Mouse (Mus musculus): ENCODE data around the gene Tmem266. TPM values are rescaled to one million over a fixed set of nuclear protein-coding genes. Genes with fewer than 3 reads are reported as not detected.

Tmem266 gene
- total RNA-seq, 2 experiments from 2014 or later = 2.2 to 10.3 TPM

GRCm38 (mm10) chr9:55395650-55396049 lies 68.9 kb downstream of the Tmem266 start:
- no peak for DNase-seq (ENCODE audit: low spot score)

DNA sequence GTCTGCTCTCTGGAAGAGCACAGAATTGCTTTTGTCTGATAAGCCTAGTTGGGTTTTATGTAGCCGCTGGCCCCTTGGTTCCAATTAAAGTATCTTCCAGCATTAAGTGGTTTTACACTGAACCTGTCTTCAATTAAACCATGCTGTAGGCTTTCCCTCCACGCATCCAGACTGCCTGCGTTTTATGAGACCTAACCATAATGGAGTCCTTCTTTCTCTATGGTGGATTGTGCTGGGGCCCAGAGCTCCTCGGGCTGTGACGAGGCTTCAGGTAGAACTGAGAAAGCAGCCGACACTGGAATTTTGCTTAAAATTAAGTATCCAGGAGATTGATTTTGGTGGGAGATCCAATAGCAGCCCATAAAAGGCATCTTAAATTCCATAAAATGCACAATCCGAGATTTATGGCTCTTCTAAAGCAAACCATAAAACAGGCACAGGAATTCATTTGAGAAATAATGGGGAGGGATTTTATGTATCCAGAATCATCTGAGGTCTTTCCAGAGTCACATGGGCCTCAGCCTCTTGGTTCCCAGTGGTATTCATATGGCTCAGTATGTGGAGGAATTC lies 72.4 kb downstream of the Tmem266 start:
- DNase-seq (ENCODE audit: low spot score) = no peak

DNA sequence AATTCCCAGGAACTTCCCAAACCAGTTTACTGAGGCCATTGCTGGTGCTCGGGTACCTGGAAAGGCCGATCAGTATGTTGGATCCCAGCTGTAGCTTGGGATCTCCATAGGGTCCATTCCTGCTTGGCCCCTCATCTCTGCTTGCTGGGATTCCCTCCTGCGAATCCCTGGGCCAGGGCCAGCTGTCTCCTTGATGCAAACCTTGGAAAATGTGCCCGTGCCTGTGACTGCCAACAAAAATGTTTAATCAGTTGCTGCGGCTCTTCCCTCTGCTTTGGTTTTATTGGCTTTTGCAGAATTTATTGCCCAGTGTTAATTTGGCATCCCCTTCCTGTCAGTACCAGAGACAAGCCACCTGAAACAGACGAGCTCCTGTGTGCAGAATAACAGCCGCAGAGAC lies 75.6 kb downstream of the Tmem266 start:
- DNase-seq (ENCODE audit: low spot score) = no peak

GRCm38 (mm10) chr9:55404256-55404655 lies 77.5 kb downstream of the Tmem266 start:
- no peak for DNase-seq (ENCODE audit: low spot score)

GRCm38 (mm10) chr9:55404976-55405702 lies 78.4 kb downstream of the Tmem266 start:
- DNase-seq (ENCODE audit: low spot score) = no peak

- DNase-seq (ENCODE audit: low spot score) = no peak
Observed at GRCm38 (mm10) chr9:55406773-55407172, 80.1 kb downstream of the Tmem266 start.

DNA sequence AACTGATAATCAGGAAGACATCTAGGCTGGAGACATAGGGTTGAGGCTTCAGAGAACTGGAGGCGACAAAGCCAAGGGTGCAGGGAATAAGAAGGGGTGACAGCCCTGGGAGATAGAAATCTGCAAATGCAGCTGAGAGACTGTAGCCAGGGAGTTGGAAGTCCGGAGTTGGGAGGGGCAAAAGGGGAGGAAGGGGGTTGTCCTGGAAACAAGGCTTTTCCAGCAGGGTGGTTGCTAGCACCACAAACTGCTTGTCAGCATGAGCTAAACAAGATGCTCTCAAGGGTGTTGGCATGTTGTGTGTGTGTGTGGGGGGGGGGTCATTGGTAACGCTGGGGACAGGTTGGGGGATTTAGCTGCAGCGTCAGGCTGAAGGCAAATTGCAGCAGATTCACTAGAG lies 82.1 kb downstream of the Tmem266 start:
- no peak for DNase-seq (ENCODE audit: low spot score)

GRCm38 (mm10) chr9:55409833-55410232 lies 83.1 kb downstream of the Tmem266 start:
- no peak for DNase-seq (ENCODE audit: low spot score)

DNA sequence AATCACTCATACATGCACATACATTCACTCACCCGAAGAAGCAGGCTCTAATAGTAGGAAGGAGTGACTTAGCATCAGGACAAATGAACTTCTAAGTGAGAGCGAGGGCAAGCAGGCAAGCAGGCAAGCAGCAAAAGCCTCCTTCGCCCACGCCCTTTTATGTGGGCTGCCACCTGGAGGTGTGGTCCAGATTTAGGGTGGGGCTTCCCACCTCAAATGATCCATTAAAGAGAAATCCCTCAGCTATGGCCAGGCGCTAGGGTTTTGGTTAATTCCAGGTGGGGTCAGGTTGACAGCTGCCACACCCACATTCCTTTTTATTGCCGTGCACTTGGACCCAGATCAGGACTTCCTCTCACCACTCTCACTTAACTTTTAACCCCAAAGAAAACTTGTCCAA lies 83.7 kb downstream of the Tmem266 start:
- no peak for DNase-seq (ENCODE audit: low spot score)

DNA sequence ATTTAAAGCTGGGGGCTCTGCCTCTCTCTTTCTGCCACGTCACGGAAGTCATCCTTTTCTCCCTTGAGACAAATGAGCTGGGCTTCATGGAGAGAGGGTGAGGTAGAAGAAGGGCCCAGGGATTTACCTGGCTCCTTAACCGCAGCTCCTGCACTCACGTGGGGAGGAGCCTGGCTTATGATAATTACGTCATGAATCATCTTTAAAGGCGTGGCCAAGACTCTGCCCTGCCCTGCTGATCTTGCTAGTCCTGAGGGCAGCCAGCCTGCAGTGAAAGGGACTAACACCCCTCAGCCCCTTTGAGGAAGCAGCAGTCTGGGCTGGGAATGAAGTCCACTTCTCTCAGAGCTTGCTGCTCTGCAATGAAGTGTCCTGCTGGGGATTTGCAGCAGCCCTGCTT lies 84.4 kb downstream of the Tmem266 start:
- no peak for DNase-seq (ENCODE audit: low spot score)

- no peak for DNase-seq (ENCODE audit: low spot score)
Observed at GRCm38 (mm10) chr9:55421786-55422185, 95.1 kb downstream of the Tmem266 start.

DNA sequence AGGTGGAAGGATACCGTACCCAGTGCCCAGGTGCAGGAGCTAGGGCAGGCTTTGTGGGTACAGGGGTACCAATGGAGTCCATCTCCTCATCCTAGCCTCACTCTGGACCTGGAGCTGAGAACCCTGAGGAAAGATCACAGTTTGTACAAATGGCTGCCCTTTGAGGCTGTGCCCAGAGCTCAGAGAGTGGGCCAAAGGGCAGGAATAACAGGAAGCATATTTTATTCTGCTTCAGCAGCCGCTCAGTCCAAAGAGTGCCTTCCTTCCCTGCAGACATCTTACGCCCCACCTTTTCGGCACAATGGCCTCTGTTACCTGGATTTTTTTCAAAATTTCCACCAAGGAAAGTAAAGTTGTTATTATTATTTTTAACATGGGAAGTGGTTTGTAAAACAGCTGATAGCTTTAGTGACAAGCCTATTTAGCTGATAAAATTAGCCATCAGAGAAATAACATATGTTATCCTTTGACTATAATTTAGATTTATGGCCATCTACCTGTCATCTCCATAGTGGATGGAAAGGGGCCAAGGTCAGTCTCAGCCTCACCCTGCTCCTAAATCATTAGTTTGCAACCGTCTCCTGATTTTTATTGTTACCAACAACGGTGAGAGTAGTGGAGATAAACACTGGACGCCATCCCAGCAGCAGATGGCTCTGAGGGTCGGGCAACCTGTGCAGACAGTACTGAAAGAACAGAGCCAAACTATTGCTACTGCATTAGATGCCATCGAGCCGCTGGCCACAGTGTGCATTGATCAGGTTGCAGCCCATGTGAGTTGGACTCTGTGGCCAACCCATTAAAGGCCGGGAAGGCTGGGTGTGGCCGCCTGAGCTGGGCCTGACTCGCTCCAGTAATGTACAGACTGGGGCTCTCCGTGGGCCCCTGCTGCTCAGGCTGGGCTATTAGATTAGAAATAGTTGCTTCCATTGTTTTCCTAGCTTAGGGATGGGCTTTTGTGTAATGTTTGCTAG lies 97.0 kb downstream of the Tmem266 start:
- DNase-seq (ENCODE audit: low spot score) = no peak

DNA sequence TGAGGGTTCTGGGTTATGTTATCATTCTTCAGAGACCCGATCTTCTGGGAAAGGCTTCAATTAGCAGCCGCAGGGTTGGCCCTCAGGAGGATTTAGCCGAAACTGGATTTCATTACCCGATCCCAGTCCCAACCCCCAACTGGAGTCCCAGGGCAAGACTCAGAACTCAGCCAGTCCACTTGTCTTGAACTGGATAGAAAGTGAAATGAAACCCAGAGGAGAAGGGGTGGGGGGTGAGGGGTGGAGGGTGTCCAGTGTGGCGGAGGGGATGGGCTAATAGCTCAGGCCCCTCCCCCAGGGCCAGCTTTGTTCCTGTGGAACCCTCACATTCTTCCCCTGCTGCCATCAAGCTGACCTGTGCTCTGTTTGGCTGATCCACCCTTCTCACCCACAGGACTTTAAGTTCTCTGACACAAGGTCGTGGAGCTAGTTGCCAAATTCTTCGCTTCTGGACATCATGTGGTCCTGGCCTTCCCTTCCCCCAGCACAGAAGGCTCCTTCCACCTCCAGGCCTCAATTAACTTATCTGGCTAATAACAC lies 98.6 kb downstream of the Tmem266 start:
- DNase-seq (ENCODE audit: low spot score) = no peak

DNA sequence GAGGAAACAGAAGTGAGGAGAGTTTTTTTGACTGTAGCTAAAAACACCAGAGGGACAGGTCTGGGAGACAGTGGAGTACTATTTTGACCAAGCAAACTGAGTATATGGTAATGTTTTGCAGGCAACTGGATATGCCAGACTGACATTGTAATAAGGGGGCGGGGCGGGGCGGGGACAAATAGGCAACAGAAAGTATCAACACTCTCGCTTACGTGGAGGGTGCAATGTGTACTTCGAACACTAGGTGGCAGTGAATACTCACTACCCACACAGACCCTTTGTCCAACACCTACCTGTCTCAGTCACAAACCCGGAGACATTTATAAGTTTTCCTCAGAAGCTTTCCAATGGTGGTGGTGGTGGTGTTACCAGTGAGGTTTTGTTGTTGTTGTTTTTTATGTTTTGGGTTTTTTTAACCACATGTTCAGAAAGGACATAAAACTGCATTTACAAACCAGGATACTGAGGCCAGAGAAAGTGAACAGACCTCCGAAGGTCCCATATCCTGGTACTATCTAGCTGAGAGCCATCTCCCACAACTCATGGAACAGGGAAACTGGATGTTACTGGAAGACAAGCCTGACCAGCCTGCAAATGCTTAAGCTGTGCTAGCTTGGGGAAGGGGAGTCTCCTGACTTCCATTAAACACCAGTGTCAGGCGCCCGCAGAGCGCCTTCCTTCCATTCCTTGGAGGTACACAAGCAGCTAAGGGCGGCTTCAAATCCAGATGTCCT lies 102.7 kb downstream of the Tmem266 start:
- DNase-seq (ENCODE audit: low spot score) = peak; percentile 70

DNA sequence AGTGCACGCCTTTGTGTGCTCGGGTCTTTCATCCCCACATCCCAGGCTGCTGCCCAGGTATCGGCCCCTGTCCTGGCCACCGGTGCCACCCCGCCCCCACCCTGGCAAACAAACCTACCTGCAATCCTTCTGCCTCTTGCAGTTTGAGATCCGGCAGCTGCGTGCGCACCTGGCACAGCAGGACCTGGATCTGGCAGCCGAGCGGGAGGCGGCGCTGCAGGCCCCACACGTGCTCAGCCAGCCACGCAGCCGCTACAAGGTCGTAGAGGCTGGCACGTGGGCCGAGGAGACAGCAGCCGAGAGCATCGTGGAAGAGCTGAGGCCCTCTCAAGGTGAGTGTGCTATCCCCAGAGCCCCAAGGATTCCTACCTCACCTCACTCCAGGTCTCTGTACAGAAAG lies 103.4 kb downstream of the Tmem266 start:
- no peak for DNase-seq (ENCODE audit: low spot score)

DNA sequence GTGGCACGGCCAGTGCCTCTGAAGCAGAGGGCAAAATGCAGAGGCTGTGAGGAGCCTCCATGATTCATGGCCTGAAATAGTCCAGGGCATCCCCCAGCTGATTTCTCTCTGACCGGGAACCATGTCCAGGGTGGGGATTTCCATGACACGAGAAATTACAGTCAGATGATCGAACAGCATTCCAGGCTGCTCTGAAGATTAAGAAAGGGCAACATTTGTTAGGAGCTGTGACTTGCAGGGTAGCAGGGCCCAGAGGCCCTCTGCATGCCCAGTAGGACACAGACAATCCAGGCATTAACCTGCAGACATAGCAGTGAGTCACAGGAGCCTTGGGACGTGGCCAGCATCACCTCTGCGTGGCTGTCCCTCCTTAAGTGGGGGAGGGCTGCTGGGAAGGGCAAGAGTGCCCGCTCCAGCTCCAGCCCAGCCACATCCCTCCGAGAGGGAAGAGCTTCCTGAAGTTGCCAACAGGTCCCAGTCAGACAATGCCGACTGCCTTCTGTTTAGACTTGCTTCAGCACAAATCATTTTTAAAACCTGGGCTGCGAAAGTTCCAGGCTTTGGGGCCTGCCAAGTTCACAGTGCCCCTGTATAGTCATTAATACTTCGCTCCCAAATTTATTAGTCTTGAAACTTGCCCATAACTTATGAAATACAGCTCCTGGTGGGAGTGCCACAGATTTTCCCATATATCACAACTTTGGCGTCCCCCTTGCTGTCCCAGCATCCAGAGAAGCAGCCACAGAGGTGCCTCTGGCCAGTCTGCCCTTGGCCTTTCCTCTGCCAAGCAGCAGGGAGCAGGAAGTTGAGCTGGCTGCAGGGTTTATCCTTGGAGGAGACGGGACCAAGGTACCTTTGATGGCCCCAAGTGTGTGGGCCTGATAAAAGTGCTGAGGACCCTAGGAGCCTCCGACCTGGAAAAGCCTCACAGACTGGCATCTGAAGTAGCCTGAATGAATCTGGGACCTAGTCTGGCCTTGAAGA lies 105.9 kb downstream of the Tmem266 start:
- no peak for DNase-seq (ENCODE audit: low spot score)

- no peak for DNase-seq (ENCODE audit: low spot score)
Observed at GRCm38 (mm10) chr9:55433875-55434274, 107.2 kb downstream of the Tmem266 start.

DNA sequence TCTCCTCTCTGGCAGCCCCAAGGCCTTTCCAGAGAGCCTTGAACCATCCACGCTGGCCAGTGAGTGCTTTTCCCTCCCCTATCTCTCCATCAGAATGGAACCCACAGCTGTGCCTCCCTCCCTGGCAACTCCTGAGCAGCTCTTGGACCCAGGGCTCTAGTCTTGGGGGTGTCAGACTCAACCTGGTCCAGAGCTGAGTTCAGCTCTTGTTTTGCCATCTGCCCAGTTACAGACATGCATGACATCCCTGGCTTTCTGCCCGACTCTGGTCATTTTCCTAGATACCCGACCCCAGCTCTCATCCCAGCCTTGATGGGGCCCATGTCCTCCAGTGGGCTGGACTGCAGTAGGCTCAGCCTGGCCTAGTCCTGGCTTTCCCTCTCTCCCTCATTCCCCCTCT lies 111.7 kb downstream of the Tmem266 start:
- DNase-seq (ENCODE audit: low spot score) = no peak

DNA sequence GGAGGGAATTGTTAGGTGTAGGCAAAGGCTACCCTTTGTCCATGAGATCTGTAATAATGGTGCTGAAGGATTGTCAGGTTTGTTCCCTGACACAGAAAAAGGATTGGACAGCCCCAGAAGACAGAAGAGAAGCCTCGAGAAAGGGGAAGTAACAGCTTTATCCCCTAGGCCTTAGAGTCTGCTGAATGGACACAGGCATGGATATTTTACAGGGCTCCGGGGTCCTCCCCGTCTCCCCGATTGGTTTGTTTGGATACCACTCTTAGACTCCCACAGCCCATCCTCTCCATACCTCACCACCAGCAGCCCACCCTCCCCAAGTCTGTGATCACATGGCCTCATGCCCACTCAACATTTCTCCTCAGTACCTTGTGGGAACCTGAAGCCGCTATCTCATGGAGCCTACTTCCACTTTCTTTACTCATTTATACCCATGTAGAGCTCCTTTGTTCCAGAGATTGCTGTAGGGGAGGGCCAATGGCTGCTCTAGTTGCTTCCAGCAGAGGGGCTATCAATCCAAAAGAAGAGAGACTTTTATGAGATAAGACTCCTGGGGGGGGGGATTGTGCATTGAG lies 112.6 kb downstream of the Tmem266 start:
- DNase-seq (ENCODE audit: low spot score) = no peak

GRCm38 (mm10) chr9:55447509-55447908 lies 120.8 kb downstream of the Tmem266 start:
- DNase-seq (ENCODE audit: low spot score) = no peak
